Mouse (Mus musculus) midbrain, postnatal 0 days (tissue): ENCODE measurements at regions not wholly inside any gene's neighbourhood (a gene's known extent, or its start where the extent isn't known, plus 50 kb on each side); places are given as distances from the start of the nearest gene placed in this dataset.

ENCODE experiments used
- ATAC-seq: fragments of 200-750 bp; cut with Nextera tagmentation; 2 replicates; pipeline ENCODE4 v1.8.0; 2017; ENCODE audit warnings: moderate number of reproducible peaks, mild to moderate bottlenecking, moderate TSS enrichment, moderate library complexity; ENCODE audit not compliant: low FRiP score
- DNase-seq: peaks from one replicate; pipeline ENCODE4 v3.0.0-alpha.2; 2015; ENCODE audit warnings: low spot score
- H3K27ac ChIP-seq: fragments of 300-500 bp; sonication (generic); 2 replicates; pipeline ENCODE4 v1.5.1; 2014; ENCODE audit warnings: low read depth, mild to moderate bottlenecking, low read length, mixed read lengths
- H3K27me3 ChIP-seq: fragments of 300-500 bp; sonication (generic); 2 replicates; pipeline ENCODE4 v1.6.1; 2014; ENCODE audit warnings: low read length, control low read depth, mixed read lengths; ENCODE audit not compliant: insufficient read depth
- H3K36me3 ChIP-seq: fragments of 300-500 bp; sonication (generic); 2 replicates; pipeline ENCODE4 v1.6.1; 2014; ENCODE audit warnings: low read length, control low read depth, mixed read lengths; ENCODE audit not compliant: insufficient read depth
- H3K4me1 ChIP-seq: fragments of 300-500 bp; sonication (generic); 2 replicates; pipeline ENCODE4 v1.6.1; 2014; ENCODE audit warnings: mild to moderate bottlenecking, control low read depth, antibody characterized with exemption, low read length, mixed read lengths; ENCODE audit not compliant: insufficient read depth
- H3K4me2 ChIP-seq: fragments of 300-500 bp; sonication (generic); 2 replicates; pipeline ENCODE4 v1.6.1; 2014; ENCODE audit warnings: low read depth, mild to moderate bottlenecking, low read length, mixed read lengths; ENCODE audit not compliant: poor library complexity, severe bottlenecking
- H3K4me3 ChIP-seq: fragments of 300-500 bp; sonication (generic); 2 replicates; pipeline ENCODE4 v1.5.1; 2014; ENCODE audit warnings: low read depth, mild to moderate bottlenecking, low read length, moderate library complexity
- H3K9ac ChIP-seq: fragments of 300-500 bp; sonication (generic); replicated peaks from 2 replicates; pipeline ENCODE4 v1.6.1; 2014; ENCODE audit warnings: mild to moderate bottlenecking, low read length, moderate library complexity, mixed read lengths; ENCODE audit not compliant: poor library complexity, severe bottlenecking
- H3K9me3 ChIP-seq: fragments of 300-500 bp; sonication (generic); 2 replicates; pipeline ENCODE4 v1.6.1; 2016; ENCODE audit warnings: low read length, control low read depth
- CTCF ChIP-seq: IDR thresholded peaks from 2 replicates; pipeline ENCODE4 v1.5.1; 2016; ENCODE audit warnings: antibody characterized with exemption, mild to moderate bottlenecking
- WGBS: fragments of 180-500 bp; shearing (Covaris S2); extraction: QIAGEN DNeasy Blood & Tissue Kit; methylation state at CpG from one replicate; pipeline ENCODE4 v1.1.7; 2014; 5-methylcytosine and 5-hydroxymethylcytosine counted together

GRCm38 (mm10) chr16:18696820-18697168 lies 67.0 kb upstream of the Sept5 start:
- Histone ChIP-seq H3K4me1 (no peaks in the 10 kb centered on the region), H3K36me3 (no peaks in the 10 kb centered on the region), H3K27me3 (no peaks in the 10 kb centered on the region), H3K9ac (no peak overlapping the region), H3K27ac (no peak overlapping the region), H3K4me2 (no peak overlapping the region), H3K4me3 (no peak overlapping the region), H3K9me3 (no peaks in the 10 kb centered on the region)
- TF ChIP-seq CTCF: no peak
- DNase-seq (no peak), ATAC-seq (peak; percentile 41; the same call in 1 of the 2 replicates)
- WGBS: 46% methylated on average over 5 of the region's 5 CpGs

DNA sequence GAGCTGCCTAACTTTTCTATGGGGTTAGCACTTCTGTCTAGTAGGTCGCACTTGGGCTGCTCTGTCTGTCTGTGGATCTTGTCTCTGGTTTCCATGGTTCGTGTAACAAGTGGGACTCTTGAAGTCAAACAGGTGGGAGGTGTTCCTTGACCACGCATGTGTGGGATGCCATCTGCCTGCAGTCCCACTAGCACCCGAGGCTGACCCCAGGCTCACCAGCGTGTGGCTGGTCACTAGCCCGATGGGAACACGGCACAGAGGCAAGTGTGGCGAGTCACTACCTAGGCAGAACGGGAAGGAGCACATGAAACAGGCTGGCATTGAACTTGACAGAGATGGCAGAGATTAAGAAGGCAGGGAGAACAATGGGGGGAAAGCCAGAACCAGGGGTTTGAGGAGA lies 72.5 kb upstream of the Cldn5 start:
- ATAC-seq: no peak
- no peaks in the 10 kb centered on the region for H3K9me3 ChIP-seq
- no peak overlapping the region for H3K4me3 ChIP-seq
- no peak overlapping the region for H3K27ac ChIP-seq
- no peak overlapping the region for H3K4me2 ChIP-seq
- no peak for DNase-seq
- no peaks in the 10 kb centered on the region for H3K27me3 ChIP-seq
- WGBS: 66% methylated on average over 9 of the region's 9 CpGs
- no peaks in the 10 kb centered on the region for H3K36me3 ChIP-seq
- TF ChIP-seq CTCF: no peak
- no peaks in the 10 kb centered on the region for H3K4me1 ChIP-seq
- H3K9ac ChIP-seq: no peak overlapping the region

GRCm38 (mm10) chr16:18705028-18705648 lies 71.5 kb upstream of the Cldn5 start:
- Histone ChIP-seq H3K4me1 (no peaks in the 10 kb centered on the region), H3K4me2 (no peak overlapping the region), H3K9me3 (no peaks in the 10 kb centered on the region), H3K9ac (no peak overlapping the region), H3K27ac (no peak overlapping the region), H3K27me3 (no peaks in the 10 kb centered on the region), H3K4me3 (no peak overlapping the region), H3K36me3 (no peaks in the 10 kb centered on the region)
- TF ChIP-seq CTCF: no peak
- DNase-seq: no peak
- WGBS: 68% methylated on average over 9 of the region's 9 CpGs
- ATAC-seq: 0 out of 2 replicates have a peak, but pooled peaks have one; percentile 47

GRCm38 (mm10) chr16:18711637-18712125 lies 65.0 kb upstream of the Cldn5 start:
- Histone ChIP-seq H3K27ac (no peak overlapping the region), H3K4me2 (no peak overlapping the region), H3K9ac (no peak overlapping the region), H3K27me3 (no peaks in the 10 kb centered on the region), H3K36me3 (no peaks in the 10 kb centered on the region), H3K9me3 (no peaks in the 10 kb centered on the region), H3K4me1 (no peaks in the 10 kb centered on the region), H3K4me3 (no peak overlapping the region)
- TF ChIP-seq CTCF: no peak
- DNase-seq: no peak
- no peak for ATAC-seq
- 82% methylated on average over 1 of the region's 1 CpGs for WGBS

- Histone ChIP-seq H3K9me3 (no peaks in the 10 kb centered on the region), H3K4me1 (no peaks in the 10 kb centered on the region), H3K36me3 (no peaks in the 10 kb centered on the region), H3K27ac (no peak overlapping the region), H3K9ac (no peak overlapping the region), H3K27me3 (no peaks in the 10 kb centered on the region), H3K4me3 (no peak overlapping the region), H3K4me2 (no peak overlapping the region)
- ATAC-seq: no peak
- 68% methylated on average over 5 of the region's 5 CpGs for WGBS
- no peak for DNase-seq
- TF ChIP-seq CTCF: no peak
Observed at GRCm38 (mm10) chr16:18713017-18713416, 63.6 kb upstream of the Cldn5 start.

GRCm38 (mm10) chr16:18715381-18715780 lies 61.3 kb upstream of the Cldn5 start:
- Histone ChIP-seq H3K4me3 (no peak overlapping the region), H3K4me2 (no peak overlapping the region), H3K27me3 (no peaks in the 10 kb centered on the region), H3K4me1 (no peaks in the 10 kb centered on the region), H3K9ac (no peak overlapping the region), H3K9me3 (no peaks in the 10 kb centered on the region), H3K36me3 (no peaks in the 10 kb centered on the region), H3K27ac (no peak overlapping the region)
- 69% methylated on average over 3 of the region's 3 CpGs for whole genome bisulfite sequencing
- ATAC-seq (no peak), DNase-seq (no peak)
- TF ChIP-seq CTCF: no peak
